Mouse (Mus musculus) right cerebral cortex, adult 2 months (tissue): ENCODE results near the gene Wdr20.
"Not testable (repeated sequence)": the region's sequence is repeated elsewhere in the genome, so short reads cannot be mapped to it uniquely, and the experiment has no call there.

Source experiments
- DNase-seq, 2 experiments: peaks; one replicate each; pipeline ENCODE4 v3.0.0; 2021 to 2022; ENCODE audit warnings: low spot score in 2 of 2

The Wdr20 gene

DNA sequence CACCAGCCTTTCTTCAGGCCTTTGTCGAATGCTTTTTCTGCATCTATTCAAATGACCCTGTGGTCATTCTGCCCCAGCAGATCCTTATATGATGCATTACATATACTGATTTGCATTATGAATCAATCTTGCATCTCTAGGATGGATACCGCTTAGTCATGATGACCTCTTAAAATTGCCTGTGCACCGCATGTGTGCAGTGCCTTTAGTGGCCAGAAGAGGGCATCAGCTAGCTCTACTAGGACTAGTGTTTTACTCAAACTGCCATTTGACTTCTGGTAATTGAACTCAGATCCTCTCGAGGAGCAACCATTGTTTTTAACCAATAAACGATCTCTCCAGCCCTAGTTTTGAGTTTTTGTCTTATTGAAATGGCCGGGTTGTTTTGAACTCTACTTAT is 24.0 kb upstream of the Wdr20 start:
- no peak for DNase-seq

- no peak for DNase-seq
Measured at GRCm38 (mm10) chr12:110714215-110714614, 23.5 kb upstream of the Wdr20 start.

GRCm38 (mm10) chr12:110716004-110716403 is 21.7 kb upstream of the Wdr20 start:
- no peak for DNase-seq

- no peak for DNase-seq
Measured at GRCm38 (mm10) chr12:110725051-110725450, 12.7 kb upstream of the Wdr20 start.

DNA sequence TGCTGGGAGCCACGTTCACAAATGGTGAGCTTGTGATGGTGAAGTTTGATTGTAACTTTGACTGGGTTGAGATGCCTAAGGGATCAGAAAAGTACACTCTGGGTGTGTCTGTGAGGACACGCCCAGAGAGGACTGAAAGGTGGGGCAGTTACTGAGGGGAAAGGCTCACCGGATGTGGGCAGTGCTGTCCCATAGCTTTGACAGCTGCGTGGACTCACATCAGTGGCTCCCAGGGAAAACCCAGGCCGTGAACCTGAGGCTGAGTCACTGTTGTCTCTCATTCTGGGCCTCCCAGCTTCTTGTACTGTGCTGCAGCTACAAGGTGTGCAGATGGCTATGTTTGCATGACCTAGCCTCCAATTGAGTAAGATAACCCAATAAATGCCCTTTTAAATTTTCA is 12.3 kb upstream of the Wdr20 start:
- no peak for DNase-seq

DNA sequence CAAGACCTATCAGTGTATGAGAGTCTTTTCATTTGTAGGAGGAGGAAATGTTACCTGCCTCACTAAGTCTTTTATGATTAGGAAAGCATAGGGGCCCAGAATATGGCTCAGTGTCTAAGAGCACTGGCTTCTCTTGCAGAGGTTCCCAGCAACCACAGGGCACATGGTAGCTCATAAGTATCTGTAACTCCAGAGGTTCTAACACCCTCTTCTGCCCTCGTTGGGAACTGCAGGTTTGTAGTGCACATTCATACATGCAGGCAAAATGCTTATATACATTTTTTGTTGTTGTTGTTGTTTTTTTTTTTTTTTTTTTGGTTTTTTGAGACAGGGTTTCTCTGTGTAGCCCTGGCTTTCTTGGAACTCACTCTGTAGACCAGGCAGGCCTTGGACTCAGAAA is 11.3 kb upstream of the Wdr20 start:
- no peak for DNase-seq

DNA sequence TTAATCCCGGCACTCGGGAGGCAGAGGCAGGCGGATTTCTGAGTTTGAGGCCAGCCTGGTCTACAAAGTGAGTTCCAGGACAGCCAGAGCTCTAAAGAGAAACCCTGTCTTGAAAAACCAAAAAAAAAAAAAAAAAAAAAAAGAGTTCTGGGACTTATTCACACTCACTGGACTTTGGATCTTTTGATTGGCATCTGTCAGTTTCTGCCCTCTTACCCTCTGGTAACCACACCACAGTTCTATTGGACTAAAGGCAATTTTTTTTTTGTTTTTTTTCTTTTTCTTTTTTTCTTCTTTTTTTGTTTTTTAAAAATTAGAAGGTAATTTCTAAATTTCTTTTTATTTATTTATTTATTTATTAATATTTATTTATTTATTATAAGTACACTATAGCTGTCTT is 4.5 kb upstream of the Wdr20 start:
- not testable (repeated sequence) for DNase-seq

DNA sequence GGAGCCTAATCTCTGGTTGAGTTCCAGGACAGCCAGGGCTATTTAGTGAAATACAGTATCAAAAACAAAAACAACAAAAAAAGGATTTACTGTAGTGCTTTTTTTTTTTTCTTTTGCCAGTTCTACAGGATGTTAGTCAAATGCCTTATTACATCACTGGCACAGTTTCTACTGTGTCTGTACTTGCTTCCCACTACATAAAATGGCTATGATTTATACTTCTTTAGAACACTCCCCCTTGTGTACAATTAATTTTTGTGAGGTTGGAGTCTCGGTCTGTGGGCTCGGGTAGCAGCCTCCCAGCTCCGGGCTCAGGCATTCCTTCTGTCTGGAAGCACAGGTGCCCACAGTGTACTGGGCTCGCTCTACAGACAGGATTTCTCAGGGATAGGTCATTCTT is 1.1 kb upstream of the Wdr20 start:
- DNase-seq, result no peak

DNA sequence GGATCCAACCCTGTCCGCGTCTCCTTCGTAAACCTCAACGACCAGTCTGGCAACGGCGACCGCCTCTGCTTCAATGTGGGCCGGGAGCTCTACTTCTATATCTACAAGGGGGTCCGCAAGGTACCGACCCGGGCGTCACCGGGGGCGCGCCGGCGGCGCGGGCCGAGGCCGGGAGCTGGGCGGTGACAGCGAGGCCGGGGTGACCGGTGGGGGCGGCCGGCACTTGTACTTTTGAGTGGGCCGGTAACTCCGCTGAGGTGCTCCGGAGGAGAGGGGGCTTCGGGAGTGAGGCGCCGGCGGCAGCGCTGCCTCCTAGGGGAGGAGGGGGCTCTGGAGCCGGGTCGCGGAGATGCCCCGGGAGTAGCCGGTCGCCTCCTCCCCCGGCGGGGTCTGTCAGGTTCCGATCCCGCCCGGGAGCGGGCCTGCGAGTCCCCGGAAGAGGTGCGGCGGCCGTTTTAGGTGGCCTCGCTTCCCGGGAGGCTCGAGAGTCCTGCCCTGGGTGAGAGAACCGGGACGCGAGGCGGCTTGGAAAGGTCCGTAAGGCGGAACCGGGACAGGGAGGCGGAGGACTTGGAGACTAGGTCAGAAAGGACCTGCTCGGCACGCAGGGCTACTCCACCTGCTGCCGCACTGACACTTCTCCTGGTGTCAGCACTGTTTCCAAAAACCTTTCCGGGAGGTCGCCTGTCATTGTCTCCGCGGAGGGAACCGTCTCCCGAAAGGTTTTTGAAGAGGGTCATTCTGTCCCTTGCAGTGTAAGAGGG is 596 bp downstream of the Wdr20 start:
- peak; percentile 7 to 15 for DNase-seq

DNA sequence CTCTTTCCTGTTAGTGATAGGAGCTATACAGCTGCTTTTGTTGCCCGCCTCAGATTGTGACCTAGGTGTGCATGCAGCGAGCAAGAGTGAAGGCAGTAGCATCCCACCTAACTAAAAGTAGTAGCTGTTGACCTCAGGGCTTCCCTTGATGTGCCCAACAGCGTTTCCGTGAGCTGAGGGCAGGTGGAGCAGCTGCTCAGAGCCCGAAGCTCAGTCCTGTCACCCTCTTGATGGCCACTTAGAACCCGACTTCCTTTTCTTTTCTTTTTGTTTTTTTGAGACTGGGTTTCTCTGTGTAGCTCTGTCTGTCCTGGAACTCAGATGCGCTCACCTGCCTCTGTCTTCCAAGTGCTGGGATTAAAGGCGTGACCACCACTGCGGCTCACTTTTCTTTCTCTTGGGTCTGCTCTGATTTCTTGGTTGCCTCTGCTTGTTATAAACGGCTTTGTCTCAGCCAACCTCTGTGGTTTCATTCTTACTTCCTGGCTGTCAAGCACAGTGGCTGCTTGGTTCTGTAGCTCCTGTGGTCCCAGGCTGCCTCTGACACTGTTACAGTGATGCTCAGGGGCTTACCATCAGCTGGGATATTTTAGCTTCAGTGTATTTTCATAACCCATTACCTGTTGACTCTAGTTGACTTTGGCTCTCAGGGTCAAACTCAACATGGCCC is 13.2 kb downstream of the Wdr20 start:
- no peak for DNase-seq

DNA sequence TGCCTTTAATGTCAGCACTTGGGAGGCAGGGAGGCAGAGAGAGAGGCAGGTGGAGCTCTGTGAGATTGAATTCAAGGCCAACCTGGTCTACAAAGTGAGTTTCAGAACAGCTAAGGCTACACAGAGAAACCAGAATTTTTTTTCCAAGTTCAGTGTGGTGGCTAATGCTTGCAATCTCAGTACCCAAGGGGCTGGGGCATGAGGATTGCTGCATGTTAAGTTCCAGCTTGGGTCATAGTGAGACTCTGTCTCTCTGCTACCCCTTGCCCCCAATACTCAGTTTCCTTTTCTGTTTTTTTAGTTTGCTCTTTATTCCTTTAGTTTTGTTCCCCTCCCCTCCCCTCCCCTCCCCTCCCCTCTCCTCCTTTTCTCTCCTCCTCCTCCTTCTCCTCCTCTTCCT is 15.0 kb downstream of the Wdr20 start:
- DNase-seq, result no peak

DNA sequence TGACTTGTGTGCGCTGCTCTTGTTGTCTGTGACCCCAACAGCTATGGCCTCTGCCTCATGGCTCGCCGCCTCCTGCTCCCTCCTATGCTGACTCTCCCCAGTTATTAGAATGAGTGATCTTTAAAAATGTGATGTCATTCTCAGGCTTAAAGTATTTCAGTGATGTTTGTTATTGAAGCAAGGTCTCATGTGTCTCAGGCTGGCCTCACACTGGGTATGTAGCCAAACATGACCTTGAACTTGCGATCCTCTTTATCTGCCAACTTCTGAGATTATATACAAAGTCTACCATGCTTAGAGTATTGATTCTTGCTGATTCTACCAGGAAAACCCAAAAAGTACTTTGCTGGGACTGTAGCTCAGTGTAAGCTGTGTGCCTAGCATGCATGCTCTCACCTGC is 16.2 kb downstream of the Wdr20 start:
- no peak for DNase-seq

GRCm38 (mm10) chr12:110757161-110757560 is 19.4 kb downstream of the Wdr20 start:
- DNase-seq, result no peak

- DNase-seq, result no peak
Measured at GRCm38 (mm10) chr12:110758932-110759331, 21.2 kb downstream of the Wdr20 start.

DNA sequence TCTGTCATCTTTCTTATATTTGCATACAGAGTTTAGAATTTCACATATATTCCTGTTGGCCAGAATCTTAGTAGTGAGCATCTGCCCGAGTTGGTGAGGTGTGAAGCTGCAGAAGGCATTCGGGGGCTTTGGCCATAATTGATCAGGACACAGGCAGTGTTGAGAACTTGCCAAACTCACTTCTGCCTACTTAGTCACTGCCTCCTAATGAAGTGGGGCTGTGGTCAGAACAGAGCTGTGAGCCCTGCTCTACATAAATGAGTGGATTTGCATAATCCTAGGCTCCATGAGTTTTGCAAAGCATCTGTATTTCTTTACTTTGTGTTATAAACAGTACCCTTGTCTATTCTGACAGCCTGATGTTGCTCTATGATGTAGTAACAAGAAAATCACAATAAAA is 24.6 kb downstream of the Wdr20 start:
- DNase-seq, result no peak

- DNase-seq, result no peak
Measured at GRCm38 (mm10) chr12:110764531-110764930, 26.8 kb downstream of the Wdr20 start.

- no peak for DNase-seq
Measured at GRCm38 (mm10) chr12:110768562-110768961, 30.8 kb downstream of the Wdr20 start.

DNA sequence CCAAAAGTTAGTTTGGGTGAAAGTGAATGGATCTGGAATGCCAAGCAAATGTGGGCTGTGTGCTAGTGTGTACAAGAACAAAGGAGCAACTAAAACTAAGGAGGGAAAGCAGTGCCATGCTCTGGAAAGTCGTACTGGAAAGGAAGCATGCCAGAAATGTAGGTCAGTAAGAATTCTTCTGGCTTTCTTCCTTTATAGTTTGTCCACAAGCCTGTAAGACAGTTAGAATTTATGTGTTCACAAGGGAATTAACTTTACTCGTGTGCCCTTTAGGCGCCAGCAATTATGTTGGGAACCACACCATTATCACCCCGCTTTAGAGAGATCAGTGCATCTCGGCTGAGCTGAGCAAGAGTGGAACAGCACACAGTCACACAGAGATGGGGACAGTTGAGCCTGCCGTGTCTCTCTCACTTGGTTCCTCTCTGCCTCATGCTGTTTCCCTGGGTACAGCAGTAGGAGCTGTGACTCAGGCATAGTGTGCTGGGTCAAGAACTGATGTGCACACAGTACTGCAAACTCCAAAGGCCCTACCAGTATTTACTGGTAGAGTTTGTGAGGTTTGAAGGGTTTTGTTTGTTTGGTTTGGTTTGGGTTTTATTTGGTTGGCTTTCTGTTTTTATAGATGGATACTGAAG is 32.0 kb downstream of the Wdr20 start:
- DNase-seq, result no peak

GRCm38 (mm10) chr12:110770479-110771247 is 32.9 kb downstream of the Wdr20 start:
- DNase-seq, result peak in 1 of 2 experiments; percentile 48

- no peak for DNase-seq
Measured at GRCm38 (mm10) chr12:110771961-110772360, 34.2 kb downstream of the Wdr20 start.

GRCm38 (mm10) chr12:110775628-110776426 is 38.1 kb downstream of the Wdr20 start:
- no peak for DNase-seq
